In the genomic region with DNA sequence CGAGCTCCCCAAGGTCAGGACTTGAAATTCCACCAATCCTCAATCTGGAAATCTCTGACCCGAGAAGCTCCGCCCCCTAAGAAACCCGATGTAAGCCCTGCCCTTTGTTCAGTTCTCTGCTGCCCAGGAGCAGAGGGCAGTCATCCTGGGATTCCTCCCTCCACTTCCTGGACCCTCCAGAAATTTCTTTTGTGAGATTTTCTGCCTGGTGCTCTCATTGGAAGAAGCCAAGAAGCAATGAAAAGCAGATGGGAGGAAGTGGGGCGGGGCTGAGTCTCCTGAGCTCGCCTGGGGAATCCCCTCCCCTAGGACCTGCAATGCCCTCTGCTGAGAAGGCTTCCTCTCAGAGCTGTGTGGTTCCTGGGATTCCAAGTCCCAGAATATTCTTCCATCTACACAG, we compare ENCODE assay signal across 8 mouse cellular contexts. TPM values are rescaled to one million over a fixed set of nuclear protein-coding genes. Genes with fewer than 3 reads are reported as not detected.
DNase-seq lines count a peak whose midpoint lies in the region; ATAC-seq and TF ChIP-seq lines count a peak whose summit lies in the region.

No protein-coding gene starts in this region.

- peak; percentile 33 for DNase-seq in hindbrain, embryonic 11.5 days (ENCODE audit: low spot score)
- no peak for DNase-seq in hindbrain, embryonic 14.5 days (ENCODE audit: low spot score)
- no peak for DNase-seq in liver, embryonic 14.5 days (ENCODE audit: low read depth in 3 of 3, low spot score in 3 of 3)
- DNase-seq in cerebellum, adult 9-10 months: no peak
- no peak for DNase-seq in frontal cortex, postnatal 25 days (ENCODE audit: low spot score in 2 of 2)

- TF ChIP-seq EP300 in liver, embryonic 14.5 days (IDR thresholded peaks at IDR 0.05; ENCODE audit: low read depth): no peak

- no peak overlapping the region for H3K27ac ChIP-seq in hindbrain, embryonic 11.5 days (ENCODE audit: low read depth, low read length)
- no peak overlapping the region for H3K27ac ChIP-seq in hindbrain, embryonic 14.5 days
- no peak overlapping the region for H3K27ac ChIP-seq in bone marrow, adult 2 months (ENCODE audit: control insufficient read depth, insufficient read depth, low read depth, low read length, poor library complexity)
- H3K27ac ChIP-seq in heart, embryonic 15.5 days: no peak overlapping the region
- H3K27ac ChIP-seq in liver, embryonic 14.5 days: no peak overlapping the region
- no peak overlapping the region for H3K27ac ChIP-seq in small intestine, adult 2 months (ENCODE audit: insufficient read depth, low read depth, low read length)

- no peaks in the 10 kb centered on the region; the same call in 1 of the 2 replicates for H3K4me1 ChIP-seq in hindbrain, embryonic 11.5 days (replicated peaks; ENCODE audit: control insufficient read depth, insufficient read depth, low read length)
- peaks cover 13% of the 10 kb centered on the region; the same call in 1 of the 2 replicates for H3K4me1 ChIP-seq in hindbrain, embryonic 14.5 days (replicated peaks; ENCODE audit: control insufficient read depth, insufficient read depth, low read length)
- H3K4me1 ChIP-seq in bone marrow, adult 2 months (ENCODE audit: control insufficient read depth, insufficient read depth, low read length): no peaks in the 10 kb centered on the region; the same call in 1 of the 2 replicates
- peaks cover 11% of the 10 kb centered on the region for H3K4me1 ChIP-seq in heart, embryonic 15.5 days (replicated peaks)
- peaks cover 0 to 9% of the 10 kb centered on the region in 2 experiments; a peak in 2 of 4 replicates for H3K4me1 ChIP-seq in liver, embryonic 14.5 days (replicated peaks; ENCODE audit: control insufficient read depth in 2 of 2, insufficient read depth in 2 of 2, low read length in 1 of 2)
- H3K4me1 ChIP-seq in small intestine, adult 2 months (ENCODE audit: control insufficient read depth, insufficient read depth, insufficient read length, low read length): peaks cover 6% of the 10 kb centered on the region; the same call in 1 of the 2 replicates

- no peak overlapping the region for H3K4me2 ChIP-seq in hindbrain, embryonic 11.5 days (replicated peaks; ENCODE audit: low read depth, low read length)
- H3K4me2 ChIP-seq in hindbrain, embryonic 14.5 days (replicated peaks): no peak overlapping the region
- H3K4me2 ChIP-seq in heart, embryonic 15.5 days: peak overlapping the region; percentile 47
- H3K4me2 ChIP-seq in liver, embryonic 14.5 days (ENCODE audit: low read depth): peak overlapping the region; percentile 6; the same call in 1 of the 2 replicates

- no peaks in the 10 kb centered on the region; the same call in 1 of the 2 replicates for H3K27me3 ChIP-seq in hindbrain, embryonic 11.5 days (ENCODE audit: control insufficient read depth, insufficient read depth, low read length)
- 0 out of 2 replicates have a peak, but pooled peaks cover 4% of the 10 kb centered on the region for H3K27me3 ChIP-seq in hindbrain, embryonic 14.5 days (ENCODE audit: control insufficient read depth, insufficient read depth, low read length)
- peaks cover 8% of the 10 kb centered on the region; the same call in 1 of the 2 replicates for H3K27me3 ChIP-seq in heart, embryonic 15.5 days
- peaks cover 17% of the 10 kb centered on the region for H3K27me3 ChIP-seq in liver, embryonic 14.5 days (ENCODE audit: control insufficient read depth, insufficient read depth, low read length)
- no peaks in the 10 kb centered on the region; the same call in 1 of the 2 replicates for H3K27me3 ChIP-seq in small intestine, adult 2 months (ENCODE audit: control insufficient read depth, insufficient read depth, low read length)

- no peak for TF ChIP-seq CTCF in bone marrow, adult 2 months (IDR thresholded peaks at IDR 0.05; ENCODE audit: control insufficient read depth, insufficient read depth, low read length)
- TF ChIP-seq CTCF in liver, embryonic 14.5 days (IDR thresholded peaks at IDR 0.05; ENCODE audit: low read depth): no peak
- TF ChIP-seq CTCF in small intestine, adult 2 months (IDR thresholded peaks at IDR 0.05; ENCODE audit: extremely low read depth, insufficient read length, insufficient replicate concordance, low read depth, low read length): no peak

- WGBS in hindbrain, embryonic 11.5 days: 21% methylated on average over 6 of the region's 6 CpGs
- WGBS in hindbrain, embryonic 14.5 days: 31% methylated on average over 6 of the region's 6 CpGs
- WGBS in bone marrow, adult 2 months: 11% methylated on average over 6 of the region's 6 CpGs
- 22% methylated on average over 6 of the region's 6 CpGs for WGBS in heart, embryonic 15.5 days
- 17% methylated on average over 6 of the region's 6 CpGs for WGBS in liver, embryonic 14.5 days (ENCODE audit: insufficient replicate concordance)
- 13% methylated on average over 6 of the region's 6 CpGs for WGBS in small intestine, adult 2 months

- no peak for ATAC-seq in hindbrain, embryonic 11.5 days (ENCODE audit: low FRiP score)
- ATAC-seq in hindbrain, embryonic 14.5 days (ENCODE audit: low FRiP score): no peak
- peak; percentile 39; the same call in 1 of the 2 replicates for ATAC-seq in heart, embryonic 15.5 days (replicated peaks; ENCODE audit: insufficient number of reproducible peaks, insufficient read depth, low FRiP score, low read depth)
- ATAC-seq in liver, embryonic 14.5 days (ENCODE audit: insufficient read depth): no peak

- H3K9me3 ChIP-seq in hindbrain, embryonic 11.5 days (ENCODE audit: control insufficient read depth, low read length): no peaks in the 10 kb centered on the region
- no peaks in the 10 kb centered on the region for H3K9me3 ChIP-seq in hindbrain, embryonic 14.5 days (ENCODE audit: control insufficient read depth, low read length)
- H3K9me3 ChIP-seq in heart, embryonic 15.5 days (replicated peaks): no peaks in the 10 kb centered on the region
- H3K9me3 ChIP-seq in liver, embryonic 14.5 days (ENCODE audit: control insufficient read depth, low read length): no peaks in the 10 kb centered on the region

- H3K9ac ChIP-seq in hindbrain, embryonic 11.5 days (ENCODE audit: low read depth, low read length): no peak overlapping the region
- H3K9ac ChIP-seq in hindbrain, embryonic 14.5 days: no peak overlapping the region
- H3K9ac ChIP-seq in heart, embryonic 15.5 days: no peak overlapping the region
- no peak overlapping the region for H3K9ac ChIP-seq in liver, embryonic 14.5 days (replicated peaks)

- H3K4me3 ChIP-seq in hindbrain, embryonic 11.5 days (ENCODE audit: low read depth, low read length): no peak overlapping the region; the same call in 1 of the 2 replicates
- no peak overlapping the region for H3K4me3 ChIP-seq in hindbrain, embryonic 14.5 days (replicated peaks; ENCODE audit: low read length)
- peak overlapping the region; percentile 39 for H3K4me3 ChIP-seq in bone marrow, adult 2 months (replicated peaks; ENCODE audit: control insufficient read depth, low read depth, low read length)
- peak overlapping the region; percentile 32 for H3K4me3 ChIP-seq in heart, embryonic 15.5 days
- peak overlapping the region in 1 of 2 experiments; percentile 24; a peak in 1 of 4 replicates for H3K4me3 ChIP-seq in liver, embryonic 14.5 days (ENCODE audit: insufficient read depth in 1 of 2, low read depth in 2 of 2, low read length in 2 of 2)
- H3K4me3 ChIP-seq in small intestine, adult 2 months (ENCODE audit: low read depth, low read length): peak overlapping the region; percentile 55

- H3K36me3 ChIP-seq in hindbrain, embryonic 11.5 days (ENCODE audit: control insufficient read depth, insufficient read depth, low read length): no peaks in the 10 kb centered on the region
- no peaks in the 10 kb centered on the region for H3K36me3 ChIP-seq in hindbrain, embryonic 14.5 days (replicated peaks; ENCODE audit: control insufficient read depth, insufficient read depth)
- no peaks in the 10 kb centered on the region for H3K36me3 ChIP-seq in heart, embryonic 15.5 days
- H3K36me3 ChIP-seq in liver, embryonic 14.5 days (replicated peaks; ENCODE audit: control insufficient read depth, insufficient read depth, low read depth): no peaks in the 10 kb centered on the region
- no peaks in the 10 kb centered on the region for H3K36me3 ChIP-seq in small intestine, adult 2 months (ENCODE audit: control insufficient read depth, insufficient read depth, low read length)

- no peak for TF ChIP-seq POLR2A in bone marrow, adult 2 months (IDR thresholded peaks at IDR 0.05; ENCODE audit: borderline replicate concordance, control insufficient read depth, low read depth, low read length)
- no peak for TF ChIP-seq POLR2A in small intestine, adult 2 months (IDR thresholded peaks at IDR 0.05; ENCODE audit: low read depth, low read length)

RNA-seq across cellular contexts. Expression of a gene that starts 2.9 kb away (rescaled TPM):
- 4.1 and 4.7 TPM in 2 replicates for polyA plus RNA-seq in hindbrain, embryonic 11.5 days (2014; fragmentation: Nextera tagmentation; extraction: Ambion mirVana)
- polyA plus RNA-seq in hindbrain, embryonic 14.5 days (2014; fragmentation: Nextera tagmentation; extraction: Ambion mirVana): 3.7 and 6.4 TPM in 2 replicates
- not detected in 2 replicates for polyA plus RNA-seq in bone marrow, adult 2 months (2011; ENCODE audit: insufficient read depth, insufficient read length, low replicate concordance, missing spikeins)
- 0.83 and 1.0 TPM in 2 replicates for polyA plus RNA-seq in heart, embryonic 15.5 days (2015; fragmentation: Nextera tagmentation; extraction: Ambion mirVana)
- 0.09 TPM in 1 of 2 replicates, not detected in the other for polyA plus RNA-seq in liver, embryonic 14.5 days (2012; rRNA removed)
- not detected in 2 replicates for polyA plus RNA-seq in liver, embryonic 14.5 days (2014; fragmentation: Nextera tagmentation; extraction: Ambion mirVana)
- polyA plus RNA-seq in small intestine, adult 2 months (2012; rRNA removed): 0.14 and 0.41 TPM in 2 replicates

RNA-seq across cellular contexts. Expression of a gene that starts 13.0 kb away (rescaled TPM):
- 5.9 and 7.1 TPM in 2 replicates for polyA plus RNA-seq in hindbrain, embryonic 11.5 days (2014; fragmentation: Nextera tagmentation; extraction: Ambion mirVana)
- 142 and 174 TPM in 2 replicates for polyA plus RNA-seq in hindbrain, embryonic 14.5 days (2014; fragmentation: Nextera tagmentation; extraction: Ambion mirVana)
- polyA plus RNA-seq in bone marrow, adult 2 months (2011; ENCODE audit: insufficient read depth, insufficient read length, low replicate concordance, missing spikeins): 0.68 and 1.4 TPM in 2 replicates
- polyA plus RNA-seq in heart, embryonic 15.5 days (2015; fragmentation: Nextera tagmentation; extraction: Ambion mirVana): 2.7 and 4.3 TPM in 2 replicates
- polyA plus RNA-seq in liver, embryonic 14.5 days (2012; rRNA removed): 0.47 and 0.50 TPM in 2 replicates
- 0.09 TPM in 1 of 2 replicates, not detected in the other for polyA plus RNA-seq in liver, embryonic 14.5 days (2014; fragmentation: Nextera tagmentation; extraction: Ambion mirVana)
- 1.3 and 1.7 TPM in 2 replicates for polyA plus RNA-seq in small intestine, adult 2 months (2012; rRNA removed)

RNA-seq across cellular contexts. Expression of a gene that starts 26.0 kb away (rescaled TPM):
- polyA plus RNA-seq in hindbrain, embryonic 11.5 days (2014; fragmentation: Nextera tagmentation; extraction: Ambion mirVana): 4.8 and 6.7 TPM in 2 replicates
- 5.2 and 6.6 TPM in 2 replicates for polyA plus RNA-seq in hindbrain, embryonic 14.5 days (2014; fragmentation: Nextera tagmentation; extraction: Ambion mirVana)
- polyA plus RNA-seq in bone marrow, adult 2 months (2011; ENCODE audit: insufficient read depth, insufficient read length, low replicate concordance, missing spikeins): 4.9 and 7.3 TPM in 2 replicates
- polyA plus RNA-seq in heart, embryonic 15.5 days (2015; fragmentation: Nextera tagmentation; extraction: Ambion mirVana): 7.0 and 9.8 TPM in 2 replicates
- 4.1 and 5.0 TPM in 2 replicates for polyA plus RNA-seq in liver, embryonic 14.5 days (2012; rRNA removed)
- polyA plus RNA-seq in liver, embryonic 14.5 days (2014; fragmentation: Nextera tagmentation; extraction: Ambion mirVana): 4.7 and 5.0 TPM in 2 replicates
- polyA plus RNA-seq in small intestine, adult 2 months (2012; rRNA removed): 16.6 and 38.8 TPM in 2 replicates

RNA-seq across cellular contexts. Expression of a gene that starts 26.1 kb away (rescaled TPM):
- polyA plus RNA-seq in hindbrain, embryonic 11.5 days (2014; fragmentation: Nextera tagmentation; extraction: Ambion mirVana): 9.2 and 12.7 TPM in 2 replicates
- polyA plus RNA-seq in hindbrain, embryonic 14.5 days (2014; fragmentation: Nextera tagmentation; extraction: Ambion mirVana): 25.9 and 26.0 TPM in 2 replicates
- 11.3 and 19.1 TPM in 2 replicates for polyA plus RNA-seq in bone marrow, adult 2 months (2011; ENCODE audit: insufficient read depth, insufficient read length, low replicate concordance, missing spikeins)
- polyA plus RNA-seq in heart, embryonic 15.5 days (2015; fragmentation: Nextera tagmentation; extraction: Ambion mirVana): 9.3 and 11.7 TPM in 2 replicates
- 2.5 and 2.8 TPM in 2 replicates for polyA plus RNA-seq in liver, embryonic 14.5 days (2012; rRNA removed)
- polyA plus RNA-seq in liver, embryonic 14.5 days (2014; fragmentation: Nextera tagmentation; extraction: Ambion mirVana): 0.58 and 1.5 TPM in 2 replicates
- polyA plus RNA-seq in small intestine, adult 2 months (2012; rRNA removed): 42.8 and 92.6 TPM in 2 replicates

RNA-seq across cellular contexts. Expression of a gene that starts 26.6 kb away (rescaled TPM):
- not detected in 2 replicates for polyA plus RNA-seq in hindbrain, embryonic 11.5 days (2014; fragmentation: Nextera tagmentation; extraction: Ambion mirVana)
- not detected in 2 replicates for polyA plus RNA-seq in hindbrain, embryonic 14.5 days (2014; fragmentation: Nextera tagmentation; extraction: Ambion mirVana)
- polyA plus RNA-seq in bone marrow, adult 2 months (2011; ENCODE audit: insufficient read depth, insufficient read length, low replicate concordance, missing spikeins): not detected in 2 replicates
- polyA plus RNA-seq in heart, embryonic 15.5 days (2015; fragmentation: Nextera tagmentation; extraction: Ambion mirVana): not detected in 2 replicates
- 0.37 TPM in 1 of 2 replicates, not detected in the other for polyA plus RNA-seq in liver, embryonic 14.5 days (2012; rRNA removed)
- not detected in 2 replicates for polyA plus RNA-seq in liver, embryonic 14.5 days (2014; fragmentation: Nextera tagmentation; extraction: Ambion mirVana)
- polyA plus RNA-seq in small intestine, adult 2 months (2012; rRNA removed): not detected in 2 replicates

Comparison
In these comparisons a context has a peak if more than half of its experiments do, and no peak if none do; other contexts are left out.
1. RNA of a gene that starts 13.0 kb away (polyA plus RNA-seq): 142 to 174 TPM in hindbrain, embryonic 14.5 days; 5.9 to 7.1 TPM in hindbrain, embryonic 11.5 days, 2.7 to 4.3 TPM in heart, embryonic 15.5 days, 1.3 to 1.7 TPM in small intestine, adult 2 months, 0.68 to 1.4 TPM in bone marrow, adult 2 months and 0.09 to 0.50 TPM in liver, embryonic 14.5 days; every median in the first group is over 10 times any median in the second.
2. H3K4me2 ChIP-seq: peak in heart, embryonic 15.5 days (single experiment) and liver, embryonic 14.5 days (single experiment); none in hindbrain, embryonic 11.5 days (single experiment) and hindbrain, embryonic 14.5 days (single experiment).
3. H3K4me3 ChIP-seq: peak in bone marrow, adult 2 months (single experiment), heart, embryonic 15.5 days (single experiment) and small intestine, adult 2 months (single experiment); none in hindbrain, embryonic 11.5 days (single experiment) and hindbrain, embryonic 14.5 days (single experiment).